Mouse (Mus musculus) bone marrow, adult 2 months (tissue): ENCODE measurements around the gene Slc30a10. TPM values are rescaled to one million over a fixed set of nuclear protein-coding genes. Genes with fewer than 3 reads are reported as not detected.

Experiments used
- H3K27ac ChIP-seq: fragments of 200-500 bp; 2 replicates; pipeline ENCODE4 v1.5.1; 2012; ENCODE audit warnings: low read depth, mild to moderate bottlenecking, control low read depth, inconsistent platforms, low read length; ENCODE audit not compliant: control insufficient read depth, poor library complexity, insufficient read depth
- H3K4me1 ChIP-seq: fragments of 200-500 bp; 2 replicates; pipeline ENCODE4 v1.6.1; 2011; ENCODE audit warnings: low read length; ENCODE audit not compliant: control insufficient read depth, insufficient read depth
- H3K4me3 ChIP-seq: fragments of 200-500 bp; replicated peaks from 2 replicates; pipeline ENCODE3; 2011; ENCODE audit warnings: mild to moderate bottlenecking, low read depth, low read length, control low read depth; ENCODE audit not compliant: control insufficient read depth
- CTCF ChIP-seq: fragments of 200-500 bp; IDR thresholded peaks from 2 replicates; pipeline ENCODE4 v1.5.1; 2011; ENCODE audit warnings: low read length, control low read depth; ENCODE audit not compliant: control insufficient read depth, insufficient read depth
- POLR2A ChIP-seq: fragments of 200-500 bp; IDR thresholded peaks from 2 replicates; pipeline ENCODE4 v1.6.1; 2011; ENCODE audit warnings: low read depth, mild to moderate bottlenecking, control low read depth, low read length, borderline replicate concordance; ENCODE audit not compliant: control insufficient read depth
- WGBS: fragments of 180-500 bp; shearing (Covaris S2); methylation state at CpG from one replicate; pipeline ENCODE4 v1.1.7; 2018; 5-methylcytosine and 5-hydroxymethylcytosine counted together
- polyA plus RNA-seq: library from polyadenylated mRNA; stranded (reverse); fragments of >200 nt; gene quantifications from 2 replicates; pipeline ENCODE4 v1.2.4, GENCODE M21; 2011; ENCODE audit warnings: low replicate concordance; ENCODE audit not compliant: missing spikeins, insufficient read depth, insufficient read length

The Slc30a10 gene
- 3.7 and 4.2 TPM in 2 replicates for polyA plus RNA-seq

DNA sequence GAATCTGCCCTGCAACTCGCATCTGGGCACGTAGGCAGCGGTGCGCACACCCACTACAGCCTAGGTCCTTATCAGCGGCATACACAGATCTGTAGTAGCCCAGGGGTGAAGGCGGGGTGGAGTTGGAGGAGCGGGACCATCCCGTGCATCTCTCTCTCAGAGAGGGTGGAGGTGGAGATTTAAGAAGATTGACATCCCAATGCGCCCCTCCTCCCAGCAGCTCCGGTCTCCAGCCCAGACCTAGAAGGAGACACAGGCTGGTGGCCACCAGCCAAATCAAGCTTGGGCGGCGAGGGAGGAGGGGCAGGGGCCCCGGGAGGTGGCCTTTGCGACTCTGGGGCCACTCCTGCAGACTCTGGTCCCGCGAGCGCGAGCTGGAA lies at the start of gene Slc30a10:
TSS of gene Slc30a10 (plus strand) at position 274 of the 380 bp plus-strand sequence.
- H3K27ac ChIP-seq: peak within 1 kb of the TSS; percentile 73
- WGBS: 5% methylated on average over 18 of the region's 18 CpGs
- peaks cover 5% of the 10 kb centered on the region for H3K4me1 ChIP-seq
- H3K4me3 ChIP-seq: peak within 1 kb of the TSS; percentile 73
- TF ChIP-seq CTCF (no peak), POLR2A (0 out of 2 replicates have a peak, but pooled peaks have one; percentile 7)

DNA sequence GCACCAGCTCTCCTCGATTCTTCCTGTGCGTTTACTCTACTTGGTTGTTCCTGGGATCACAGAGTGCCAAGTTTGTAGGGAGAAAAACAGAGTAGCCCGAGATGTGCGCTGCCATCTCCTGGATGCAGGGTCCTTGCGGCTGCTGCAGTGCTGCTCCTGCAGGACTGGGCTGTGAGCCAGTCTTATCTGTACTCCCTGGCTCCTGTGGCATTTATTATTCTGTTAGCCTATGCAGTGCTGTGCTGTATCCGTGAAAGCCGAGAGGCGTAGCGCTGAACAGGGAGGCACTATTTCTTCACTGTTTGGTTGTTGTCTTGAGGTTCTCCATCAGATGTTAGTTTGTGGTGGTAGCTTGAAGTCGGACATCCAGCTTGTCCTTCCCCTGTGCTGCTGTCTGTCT lies 48.7 kb upstream of the Slc30a10 start:
- no peak for TF ChIP-seq CTCF
- no peak for TF ChIP-seq POLR2A
- Histone ChIP-seq H3K4me3 (no peak overlapping the region), H3K27ac (no peak overlapping the region), H3K4me1 (no peaks in the 10 kb centered on the region)
- 93% methylated on average over 10 of the region's 10 CpGs for WGBS

DNA sequence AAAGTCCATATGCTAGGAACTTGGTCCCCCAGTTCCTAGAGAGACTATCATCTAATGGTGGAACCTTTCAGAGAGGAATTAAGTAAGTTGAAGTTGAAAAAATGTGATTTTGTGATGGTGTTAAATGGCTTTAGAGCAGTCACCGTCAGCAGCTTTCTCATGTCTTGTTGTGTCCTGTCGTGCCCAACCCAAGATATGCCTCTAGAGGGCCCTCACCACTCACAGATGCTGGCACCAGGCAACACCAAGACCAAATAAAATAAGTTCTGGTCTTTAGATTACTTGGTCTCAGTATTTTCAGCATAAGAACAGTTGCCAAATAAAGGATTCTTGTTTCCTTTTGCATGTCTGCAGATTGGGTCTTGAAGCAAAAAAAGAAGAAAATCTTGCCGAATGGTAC lies 44.8 kb upstream of the Slc30a10 start:
- Histone ChIP-seq H3K4me1 (no peaks in the 10 kb centered on the region), H3K27ac (no peak overlapping the region), H3K4me3 (no peak overlapping the region)
- WGBS: 83% methylated on average over 3 of the region's 3 CpGs
- TF ChIP-seq CTCF (0 out of 2 replicates have a peak, but pooled peaks have one; percentile 29), POLR2A (no peak)

DNA sequence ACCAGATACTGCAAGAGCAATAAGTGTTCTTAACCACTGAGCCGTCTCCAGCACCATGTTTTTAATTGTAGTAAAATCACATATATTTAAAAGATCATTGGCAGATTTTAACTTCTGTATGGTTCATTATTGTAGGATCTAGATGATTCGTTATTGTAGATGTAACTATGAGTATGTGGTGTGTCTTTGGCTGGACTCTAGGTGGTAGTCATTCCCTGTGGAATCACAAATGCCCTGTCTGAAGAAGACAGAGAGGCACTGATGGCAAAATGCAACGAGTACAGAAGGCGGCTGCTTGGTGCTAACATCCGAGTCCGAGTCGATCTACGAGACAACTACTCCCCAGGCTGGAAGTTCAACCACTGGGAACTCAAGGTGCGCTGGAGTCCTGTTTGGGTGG lies 36.6 kb upstream of the Slc30a10 start:
- no peak overlapping the region for H3K4me3 ChIP-seq
- TF ChIP-seq POLR2A: no peak
- TF ChIP-seq CTCF: no peak
- 93% methylated on average over 9 of the region's 9 CpGs for WGBS
- H3K27ac ChIP-seq: no peak overlapping the region
- no peaks in the 10 kb centered on the region for H3K4me1 ChIP-seq

DNA sequence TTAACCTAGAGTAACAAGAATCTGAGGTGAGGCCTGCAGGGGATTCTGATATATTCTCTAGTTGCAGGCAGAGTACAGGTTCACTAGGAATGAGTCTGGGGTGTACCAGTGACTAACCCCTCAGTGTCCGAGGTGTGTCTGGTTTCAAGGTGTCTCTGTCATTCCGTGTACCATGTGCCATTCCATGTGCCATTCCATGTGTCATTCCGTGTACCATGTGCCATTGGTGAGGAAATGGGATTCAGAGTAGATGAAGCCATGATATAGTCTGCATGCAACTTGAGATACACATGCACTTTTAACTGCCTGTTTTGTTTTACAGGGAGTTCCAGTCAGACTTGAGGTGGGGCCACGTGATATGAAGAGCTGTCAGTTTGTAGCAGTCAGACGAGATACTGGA lies 34.8 kb upstream of the Slc30a10 start:
- H3K4me1 ChIP-seq: no peaks in the 10 kb centered on the region
- WGBS: 74% methylated on average over 5 of the region's 5 CpGs
- H3K4me3 ChIP-seq: no peak overlapping the region
- TF ChIP-seq CTCF: no peak
- no peak for TF ChIP-seq POLR2A
- no peak overlapping the region for H3K27ac ChIP-seq

DNA sequence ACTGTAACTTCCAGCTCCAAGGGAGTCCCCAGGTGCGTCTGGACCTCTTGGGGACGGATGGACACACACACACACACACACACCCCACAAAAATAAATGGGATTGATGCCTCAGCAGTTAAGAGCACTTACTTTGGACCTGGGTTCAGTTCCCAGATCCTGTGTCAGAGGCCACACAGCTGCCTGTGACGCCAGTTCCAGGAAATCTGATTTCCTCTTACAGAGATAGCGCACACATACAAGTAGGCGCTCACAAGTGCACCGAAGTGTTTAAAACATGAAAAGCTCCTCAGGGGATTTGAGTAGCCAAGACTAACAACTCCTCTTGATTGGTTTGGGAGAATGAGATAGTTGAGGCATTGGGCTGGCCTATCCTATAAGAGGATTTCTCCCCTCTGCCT lies 33.9 kb upstream of the Slc30a10 start:
- 81% methylated on average over 6 of the region's 6 CpGs for WGBS
- Histone ChIP-seq H3K4me1 (no peaks in the 10 kb centered on the region), H3K27ac (no peak overlapping the region), H3K4me3 (no peak overlapping the region)
- TF ChIP-seq CTCF (no peak), POLR2A (no peak)

DNA sequence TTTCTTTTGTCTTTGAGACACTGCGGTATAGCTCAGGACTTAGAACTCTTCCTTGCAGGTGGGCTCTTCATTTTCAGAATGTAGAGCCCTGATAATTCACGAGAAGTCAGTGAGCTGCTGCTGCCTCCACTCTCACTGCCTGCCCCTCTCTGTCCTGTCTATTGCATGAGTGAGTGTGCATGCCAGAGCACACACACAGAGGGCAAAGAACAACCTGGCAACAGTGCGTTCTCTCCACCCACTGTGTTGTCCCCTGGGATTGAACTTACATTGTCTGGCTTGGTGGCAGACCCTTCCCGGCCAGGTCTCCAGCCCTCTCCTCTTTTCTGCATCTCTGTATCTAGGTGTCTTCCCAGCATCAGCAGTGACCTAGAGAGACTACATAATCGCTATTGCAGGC lies 28.1 kb upstream of the Slc30a10 start:
- Histone ChIP-seq H3K4me3 (no peak overlapping the region), H3K4me1 (no peaks in the 10 kb centered on the region), H3K27ac (no peak overlapping the region)
- TF ChIP-seq POLR2A: no peak
- 89% methylated on average over 5 of the region's 5 CpGs for WGBS

DNA sequence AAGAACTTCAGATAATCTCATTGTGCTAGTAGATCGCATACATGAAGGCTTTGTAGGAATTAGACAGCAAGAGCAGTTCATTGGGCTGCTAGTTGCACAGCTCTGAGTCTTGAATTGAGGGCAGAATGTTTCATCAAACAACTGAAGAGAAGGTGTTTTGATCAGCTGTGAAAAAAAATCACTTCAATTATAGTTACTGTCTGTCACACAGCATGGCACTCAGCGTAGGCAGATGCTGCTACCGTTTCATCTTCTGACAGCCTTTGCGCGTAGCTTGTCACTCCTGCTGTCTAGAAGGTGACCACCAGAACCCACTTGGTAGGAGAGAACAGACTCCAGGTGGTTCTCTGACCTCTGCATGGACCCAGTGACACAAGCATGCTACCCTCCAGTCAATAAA lies 24.2 kb upstream of the Slc30a10 start:
- no peak for TF ChIP-seq POLR2A
- TF ChIP-seq CTCF: no peak
- Histone ChIP-seq H3K27ac (no peak overlapping the region), H3K4me1 (no peaks in the 10 kb centered on the region), H3K4me3 (no peak overlapping the region)
- WGBS: 94% methylated on average over 5 of the region's 5 CpGs

DNA sequence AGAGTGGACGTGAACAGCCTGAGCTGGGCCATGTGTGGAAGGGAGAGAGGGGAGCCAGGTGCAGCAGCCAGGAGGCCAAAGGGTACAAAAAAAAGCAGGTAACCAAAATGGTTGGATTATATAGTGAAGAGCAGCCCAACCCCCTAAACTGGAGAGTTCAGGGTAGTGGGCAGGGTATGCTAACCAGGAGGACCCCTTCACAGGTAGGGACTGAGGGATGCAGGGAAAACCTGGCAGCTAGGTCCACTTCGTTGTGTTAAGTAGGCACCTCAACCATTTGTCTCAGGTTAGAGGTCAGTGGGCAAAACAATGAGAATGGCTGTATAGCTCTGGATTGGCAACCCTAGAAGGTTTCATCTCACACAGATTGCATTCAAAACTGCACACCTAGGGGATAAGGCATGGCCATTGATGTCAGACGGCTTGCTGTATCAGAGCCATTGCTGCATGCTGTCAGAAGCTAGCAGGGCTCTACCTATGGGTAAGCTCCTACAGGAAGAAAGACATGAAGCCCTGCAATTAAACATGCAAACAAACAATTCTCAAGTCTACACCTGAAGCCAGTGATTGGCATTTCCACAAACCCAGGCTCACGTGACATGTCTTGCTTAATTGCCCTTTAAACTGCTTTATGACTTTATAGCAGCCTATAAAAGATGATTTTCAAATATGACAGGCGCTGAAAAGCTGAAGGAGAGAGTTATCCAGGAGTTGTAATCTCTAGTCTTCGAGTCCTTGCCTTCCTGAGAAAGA lies 23.2 kb upstream of the Slc30a10 start:
- no peak overlapping the region for H3K4me3 ChIP-seq
- no peaks in the 10 kb centered on the region for H3K4me1 ChIP-seq
- TF ChIP-seq POLR2A (no peak), CTCF (no peak)
- WGBS: 72% methylated on average over 6 of the region's 6 CpGs
- no peak overlapping the region for H3K27ac ChIP-seq
